Mouse (Mus musculus) hindbrain, embryonic 14.5 days (tissue): ENCODE results near the gene Fpr-rs3. TPM values are rescaled to one million over a fixed set of nuclear protein-coding genes. Genes with fewer than 3 reads are reported as not detected.

ENCODE experiments used
- ATAC-seq: fragments of 200-750 bp; cut with Nextera tagmentation; 2 replicates; pipeline ENCODE4 v1.8.0; 2017; ENCODE audit warnings: moderate number of reproducible peaks, mild to moderate bottlenecking, moderate TSS enrichment, moderate library complexity; ENCODE audit not compliant: low FRiP score
- DNase-seq: peaks from one replicate; pipeline ENCODE4 v3.0.0-alpha.2; 2015; ENCODE audit warnings: low spot score
- H3K27ac ChIP-seq: fragments of 300-500 bp; sonication (generic); 2 replicates; pipeline ENCODE4 v1.5.1; 2014; ENCODE audit warnings: mild to moderate bottlenecking, moderate library complexity
- H3K27me3 ChIP-seq: fragments of 300-500 bp; sonication (generic); 2 replicates; pipeline ENCODE4 v1.6.1; 2014; ENCODE audit warnings: mild to moderate bottlenecking, low read length, mixed read lengths; ENCODE audit not compliant: control insufficient read depth, insufficient read depth
- H3K36me3 ChIP-seq: fragments of 300-500 bp; sonication (generic); replicated peaks from 2 replicates; pipeline ENCODE4 v1.6.1; 2014; ENCODE audit not compliant: control insufficient read depth, insufficient read depth
- H3K4me1 ChIP-seq: fragments of 300-500 bp; sonication (generic); replicated peaks from 2 replicates; pipeline ENCODE4 v1.6.1; 2014; ENCODE audit warnings: antibody characterized with exemption, low read length, mixed read lengths; ENCODE audit not compliant: control insufficient read depth, insufficient read depth
- H3K4me2 ChIP-seq: fragments of 300-500 bp; sonication (generic); replicated peaks from 2 replicates; pipeline ENCODE4 v1.6.1; 2014; ENCODE audit warnings: mild to moderate bottlenecking, moderate library complexity
- H3K4me3 ChIP-seq: fragments of 300-500 bp; sonication (generic); replicated peaks from 2 replicates; pipeline ENCODE4 v1.5.1; 2014; ENCODE audit warnings: mild to moderate bottlenecking, low read length
- H3K9ac ChIP-seq: fragments of 300-500 bp; sonication (generic); 2 replicates; pipeline ENCODE4 v1.6.1; 2014
- H3K9me3 ChIP-seq: fragments of 300-500 bp; sonication (generic); 2 replicates; pipeline ENCODE4 v1.6.1; 2016; ENCODE audit warnings: low read length; ENCODE audit not compliant: control insufficient read depth
- WGBS: fragments of 180-500 bp; shearing (Covaris S2); extraction: QIAGEN DNeasy Blood & Tissue Kit; methylation state at CpG from one replicate; pipeline ENCODE4 v1.1.7; 2014; 5-methylcytosine and 5-hydroxymethylcytosine counted together
- polyA plus RNA-seq: library from polyadenylated mRNA; unstranded; fragments of >200 nt; fragmentation: Nextera tagmentation; extraction: Ambion mirVana; gene quantifications from 2 replicates; pipeline ENCODE4 v1.2.1, GENCODE M21; 2014

Fpr-rs3 gene
- polyA plus RNA-seq, result not detected in 2 replicates

GRCm38 (mm10) chr17:20624777-20625176 is at the start of gene Fpr-rs3:
TSS of gene Fpr-rs3 (minus strand) at chr17:20624877.
- no peak for ATAC-seq
- H3K4me3 ChIP-seq, result no peak within 1 kb of the TSS

GRCm38 (mm10) chr17:20596323-20596722 is 28.4 kb downstream of the Fpr-rs3 start, which contains the start of gene Vmn2r110:
TSS of gene Vmn2r110 (minus strand) at chr17:20596423.
- DNase-seq (no peak), ATAC-seq (no peak)
- Histone ChIP-seq H3K27me3 (no peaks in the 10 kb centered on the region), H3K9ac (no peak within 1 kb of the TSS), H3K4me3 (no peak within 1 kb of the TSS), H3K27ac (no peak within 1 kb of the TSS), H3K4me1 (no peaks in the 10 kb centered on the region), H3K4me2 (no peak within 1 kb of the TSS), H3K36me3 (no peaks in the 10 kb centered on the region), H3K9me3 (peaks cover 14% of the 10 kb centered on the region; the same call in 1 of the 2 replicates)
- 40% methylated on average over 1 of the region's 1 CpGs for WGBS

More at GRCm38 (mm10) chr17:20624777-20625176, at the start of gene Fpr-rs3:
- DNase-seq, result no peak
- Histone ChIP-seq H3K27ac (no peak within 1 kb of the TSS), H3K9me3 (peaks cover 22% of the 10 kb centered on the region), H3K4me2 (no peak within 1 kb of the TSS), H3K27me3 (no peaks in the 10 kb centered on the region), H3K9ac (no peak within 1 kb of the TSS), H3K36me3 (no peaks in the 10 kb centered on the region), H3K4me1 (no peaks in the 10 kb centered on the region)

Other genes with a start within 250 kb of the Fpr-rs3 start
- gene Vmn1r224, start 210.7 kb downstream of the Fpr-rs3 start, polyA plus RNA-seq, result not detected in 2 replicates
- not detected in 2 replicates for gene Vmn2r108, start 143.5 kb downstream of the Fpr-rs3 start, polyA plus RNA-seq
- not detected in 2 replicates for gene Vmn1r225, start 126.7 kb downstream of the Fpr-rs3 start, polyA plus RNA-seq
- not detected in 2 replicates for gene Vmn2r109, start 60.1 kb downstream of the Fpr-rs3 start, polyA plus RNA-seq
- 0.03 and 0.04 TPM in 2 replicates for gene Vmn2r110, start 28.5 kb downstream of the Fpr-rs3 start, polyA plus RNA-seq
- gene Vmn1r226, start 58.0 kb upstream of the Fpr-rs3 start, polyA plus RNA-seq, result not detected in 2 replicates
- gene Vmn1r227, start 105.0 kb upstream of the Fpr-rs3 start, polyA plus RNA-seq, result not detected in 2 replicates
- gene Vmn1r228, start 161.3 kb upstream of the Fpr-rs3 start, polyA plus RNA-seq, result not detected in 2 replicates
- not detected in 2 replicates for gene Vmn1r229, start 186.7 kb upstream of the Fpr-rs3 start, polyA plus RNA-seq
- gene Vmn1r230, start 215.6 kb upstream of the Fpr-rs3 start, polyA plus RNA-seq, result not detected in 2 replicates